Mouse (Mus musculus): ENCODE data around the gene Gm20865. TPM values are rescaled to one million over a fixed set of nuclear protein-coding genes. Genes with fewer than 3 reads are reported as not detected.
"Not testable (repeated sequence)": the region's sequence is repeated elsewhere in the genome, so short reads cannot be mapped to it uniquely, and the experiment has no call there.

The Gm20865 gene
- not detected in 2 replicates for polyA plus RNA-seq (2014; fragmentation: Nextera tagmentation; extraction: Ambion mirVana)

- not testable (repeated sequence) for H3K27me3 ChIP-seq (ENCODE audit: control insufficient read depth, insufficient read depth, low read length); H3K36me3 ChIP-seq (ENCODE audit: control insufficient read depth, insufficient read depth, low read length); H3K9me3 ChIP-seq (ENCODE audit: control insufficient read depth, low read length); H3K4me2 ChIP-seq (replicated peaks; ENCODE audit: low read depth, low read length); ATAC-seq (ENCODE audit: low FRiP score, low TSS enrichment); H3K4me1 ChIP-seq (ENCODE audit: control insufficient read depth, insufficient read depth, low read length); H3K27ac ChIP-seq (ENCODE audit: low read depth, low read length); H3K9ac ChIP-seq (ENCODE audit: low read depth, low read length); H3K4me3 ChIP-seq (ENCODE audit: low read length)
- WGBS, result no CpG with 5 or more reads among the region's 3 CpGs
Measured at GRCm38 (mm10) chrY:21241275-21241674, at the start of gene Gm20865. Gm20865 (plus strand) TSS chrY:21241575.

Other genes starting within 250 kb of the Gm20865 start
- not detected in 2 replicates for gene Gm29866, start 247.9 kb upstream of the Gm20865 start, polyA plus RNA-seq (2014; fragmentation: Nextera tagmentation; extraction: Ambion mirVana)
- not detected in 2 replicates for gene Gm20909, start 77.0 kb upstream of the Gm20865 start, polyA plus RNA-seq (2014; fragmentation: Nextera tagmentation; extraction: Ambion mirVana)

Measured in kidney, embryonic 14.5 days (tissue).